Mouse (Mus musculus) stomach, postnatal 0 days (tissue): ENCODE results near the gene Pax8.

Experiments
- CTCF ChIP-seq: IDR thresholded peaks from 2 replicates; pipeline ENCODE4 v1.5.1; 2016; ENCODE audit warnings: antibody characterized with exemption, low read depth, mild to moderate bottlenecking, moderate library complexity
- EP300 ChIP-seq: optimal IDR thresholded peaks from 2 replicates; pipeline ENCODE3; 2016; ENCODE audit warnings: antibody characterized with exemption

GRCm38 (mm10) chr2:24453206-24453605 is 22.2 kb downstream of the Pax8 start:
- TF ChIP-seq CTCF (no peak), EP300 (no peak)
